Mouse (Mus musculus) bone marrow, adult 2 months (tissue): ENCODE data around the gene Slc24a1. TPM values are rescaled to one million over a fixed set of nuclear protein-coding genes. Genes with fewer than 3 reads are reported as not detected.

Experiments used
- H3K27ac ChIP-seq: fragments of 200-500 bp; 2 replicates; pipeline ENCODE4 v1.5.1; 2012; ENCODE audit warnings: low read depth, mild to moderate bottlenecking, control low read depth, inconsistent platforms, low read length; ENCODE audit not compliant: control insufficient read depth, poor library complexity, insufficient read depth
- H3K4me1 ChIP-seq: fragments of 200-500 bp; 2 replicates; pipeline ENCODE4 v1.6.1; 2011; ENCODE audit warnings: low read length; ENCODE audit not compliant: control insufficient read depth, insufficient read depth
- H3K4me3 ChIP-seq: fragments of 200-500 bp; replicated peaks from 2 replicates; pipeline ENCODE3; 2011; ENCODE audit warnings: mild to moderate bottlenecking, low read depth, low read length, control low read depth; ENCODE audit not compliant: control insufficient read depth
- CTCF ChIP-seq: fragments of 200-500 bp; IDR thresholded peaks from 2 replicates; pipeline ENCODE4 v1.5.1; 2011; ENCODE audit warnings: low read length, control low read depth; ENCODE audit not compliant: control insufficient read depth, insufficient read depth
- POLR2A ChIP-seq: fragments of 200-500 bp; IDR thresholded peaks from 2 replicates; pipeline ENCODE4 v1.6.1; 2011; ENCODE audit warnings: low read depth, mild to moderate bottlenecking, control low read depth, low read length, borderline replicate concordance; ENCODE audit not compliant: control insufficient read depth
- whole genome bisulfite sequencing: fragments of 180-500 bp; shearing (Covaris S2); methylation state at CpG from one replicate; pipeline ENCODE4 v1.1.7; 2018; 5-methylcytosine and 5-hydroxymethylcytosine counted together
- polyA plus RNA-seq: library from polyadenylated mRNA; stranded (reverse); fragments of >200 nt; gene quantifications from 2 replicates; pipeline ENCODE4 v1.2.4, GENCODE M21; 2011; ENCODE audit warnings: low replicate concordance; ENCODE audit not compliant: missing spikeins, insufficient read depth, insufficient read length

Gene Slc24a1
- polyA plus RNA-seq, 1 experiment = not detected

DNA sequence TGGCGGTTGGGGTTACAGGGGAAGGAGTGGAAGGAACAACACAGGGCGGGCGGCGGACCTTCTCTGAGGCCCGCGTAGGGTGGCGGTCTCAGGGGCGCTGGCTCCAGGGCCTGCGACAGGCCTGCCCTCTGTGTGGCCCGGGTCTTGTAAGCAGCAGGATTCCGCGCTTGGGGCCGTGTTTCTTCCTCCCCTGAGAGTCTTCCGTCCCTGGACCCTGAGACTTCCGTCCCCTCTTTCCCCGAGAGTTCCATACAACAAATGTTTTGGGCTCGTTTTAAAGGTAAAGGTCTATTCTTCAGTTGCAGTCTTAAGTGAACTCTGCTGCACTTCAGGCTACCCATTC lies 9.5 kb upstream of the Slc24a1 start:
- Histone ChIP-seq H3K27ac (peak overlapping the region; percentile 77), H3K4me1 (no peaks in the 10 kb centered on the region), H3K4me3 (peak overlapping the region; percentile 75)
- WGBS = under 1% methylated on average over 17 of the region's 17 CpGs
- TF ChIP-seq POLR2A = no peak
- TF ChIP-seq CTCF = no peak

DNA sequence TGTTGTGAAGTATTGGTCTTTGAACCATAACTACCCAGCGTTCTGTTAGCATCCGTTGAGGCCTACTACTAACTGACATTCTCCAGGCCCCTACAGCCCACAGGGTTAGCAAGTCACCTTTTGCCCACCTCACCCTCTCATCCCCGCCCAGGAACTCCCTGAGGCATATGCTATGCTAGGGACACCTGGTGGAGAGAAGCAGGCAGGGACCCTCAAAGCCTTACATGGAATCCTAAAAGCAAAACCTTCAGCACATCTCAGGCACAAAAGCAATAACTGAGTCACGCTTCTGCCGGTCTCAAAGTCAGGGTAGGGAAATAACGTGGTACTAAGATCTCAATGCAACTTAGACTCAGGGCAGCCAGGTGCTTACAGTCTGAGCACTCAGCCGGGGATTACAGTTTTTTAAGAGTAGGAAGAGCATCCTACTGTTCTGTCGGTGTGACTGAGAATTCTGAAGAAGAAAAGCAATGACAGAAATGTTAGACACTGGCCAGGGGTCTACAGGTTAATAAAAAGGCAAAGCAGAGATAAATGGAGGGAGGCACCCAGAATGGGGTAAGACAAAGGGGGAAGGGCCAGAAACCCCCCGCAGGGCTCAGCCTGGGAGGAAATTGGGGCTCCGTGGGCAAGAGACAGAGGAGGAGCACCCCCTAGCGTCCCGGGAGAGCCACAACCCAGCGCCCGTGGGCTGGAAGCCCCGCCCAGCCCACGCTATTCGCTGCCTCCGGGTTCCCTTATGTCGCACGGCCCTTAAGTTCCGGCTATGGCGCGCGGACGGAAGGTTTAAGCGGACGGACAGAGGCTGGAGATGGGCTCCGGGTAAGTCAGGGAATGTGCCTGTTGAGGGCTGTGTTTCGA lies 8.9 kb upstream of the Slc24a1 start, which contains the start of gene Ints14:
TSS of gene Ints14 (plus strand) at position 789 of the 861 bp plus-strand sequence.
- TF ChIP-seq POLR2A (peak; percentile 93; the same call in 1 of the 2 replicates), CTCF (peak; percentile 78)
- H3K4me1 ChIP-seq = no peaks in the 10 kb centered on the region
- peak within 1 kb of the TSS; percentile 77 for H3K27ac ChIP-seq
- peak within 1 kb of the TSS; percentile 75 for H3K4me3 ChIP-seq
- WGBS = 12% methylated on average over 29 of the region's 29 CpGs

DNA sequence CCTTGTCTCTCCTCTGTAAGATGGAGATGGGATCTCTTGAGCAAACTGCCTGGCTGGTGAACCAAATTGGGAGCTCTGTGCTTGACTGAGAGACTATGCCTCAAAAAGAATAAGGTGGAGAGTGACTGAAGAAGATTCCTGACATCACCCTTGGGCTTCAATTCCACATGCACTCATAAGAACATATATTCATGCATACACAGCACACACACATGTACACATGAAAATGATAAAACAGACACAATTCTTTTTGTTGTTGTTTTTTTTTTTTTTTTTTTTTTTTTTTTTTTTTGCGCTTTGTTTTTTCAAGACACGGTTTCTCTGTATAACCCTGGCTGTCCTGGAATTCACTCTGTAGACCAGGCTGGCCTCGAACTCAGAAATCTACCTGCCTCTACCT lies 5.9 kb upstream of the Slc24a1 start:
- H3K27ac ChIP-seq = no peak overlapping the region
- 81% methylated on average over 3 of the region's 3 CpGs for WGBS
- no peak for TF ChIP-seq POLR2A
- TF ChIP-seq CTCF = no peak
- no peaks in the 10 kb centered on the region for H3K4me1 ChIP-seq
- H3K4me3 ChIP-seq = no peak overlapping the region

DNA sequence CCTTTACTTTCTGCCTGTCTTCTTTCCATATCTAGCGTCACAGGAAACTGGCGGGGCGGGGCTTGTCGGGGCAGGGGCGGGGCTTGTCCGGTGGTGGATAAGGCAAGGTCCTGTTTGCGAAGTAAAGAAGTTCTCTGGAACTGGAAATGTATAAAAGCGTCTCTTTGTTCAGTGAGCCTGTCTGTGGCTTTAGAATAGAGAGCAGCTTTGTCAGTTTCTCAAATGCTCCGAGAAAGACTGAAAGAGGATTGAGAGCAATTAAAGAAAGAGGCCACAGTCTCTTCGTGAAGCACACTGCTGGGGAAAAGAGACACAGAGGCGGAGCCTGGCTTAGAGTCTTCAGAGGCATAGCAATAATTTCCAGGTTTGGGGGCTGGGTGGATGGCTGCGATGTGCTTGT lies 4.9 kb upstream of the Slc24a1 start:
- H3K4me1 ChIP-seq = no peaks in the 10 kb centered on the region
- 6% methylated on average over 12 of the region's 12 CpGs for WGBS
- TF ChIP-seq POLR2A (no peak), CTCF (no peak)
- H3K27ac ChIP-seq = no peak overlapping the region
- H3K4me3 ChIP-seq = no peak overlapping the region

DNA sequence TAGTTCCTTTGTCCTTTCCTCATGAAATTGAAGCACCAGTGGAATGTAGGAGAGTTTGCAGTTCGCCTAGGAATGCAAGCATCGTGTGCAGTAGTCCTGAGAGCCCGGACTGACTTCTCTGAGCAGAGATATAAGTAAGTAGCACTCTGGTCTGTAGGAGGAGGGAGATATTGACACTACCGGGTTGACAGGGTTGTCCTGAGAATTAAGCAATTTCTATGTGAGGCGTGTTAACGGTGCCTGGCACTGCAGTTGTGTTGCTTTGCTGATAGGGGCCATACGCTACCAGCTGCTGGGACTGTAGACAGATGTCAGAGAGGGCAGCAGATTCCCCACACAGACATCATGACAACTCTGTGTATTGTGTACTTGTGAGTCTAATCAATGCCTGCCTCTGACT lies 1.8 kb upstream of the Slc24a1 start:
- no peak overlapping the region for H3K4me3 ChIP-seq
- 63% methylated on average over 7 of the region's 7 CpGs for whole genome bisulfite sequencing
- no peaks in the 10 kb centered on the region for H3K4me1 ChIP-seq
- H3K27ac ChIP-seq = no peak overlapping the region
- TF ChIP-seq CTCF = no peak
- TF ChIP-seq POLR2A = no peak

DNA sequence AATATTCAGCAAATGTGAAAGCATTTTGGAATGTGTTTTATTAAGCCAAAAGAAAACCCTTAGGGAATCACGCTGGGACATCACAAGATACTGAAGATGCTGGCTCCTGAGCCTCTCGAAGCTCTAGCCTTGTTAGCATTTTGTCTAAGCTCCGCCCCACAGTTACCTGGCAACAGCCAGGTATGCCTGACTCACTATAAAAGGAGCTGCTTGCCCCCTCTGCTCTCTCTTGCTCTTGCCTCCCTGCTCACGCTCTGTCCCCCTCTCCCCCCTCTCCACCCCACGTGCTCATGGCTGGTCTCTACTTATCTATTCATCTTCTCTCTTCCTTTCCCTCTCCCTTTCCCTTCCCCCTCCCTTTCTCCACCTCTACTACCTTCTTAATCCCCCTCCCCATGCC lies 648 bp upstream of the Slc24a1 start:
- H3K4me3 ChIP-seq = no peak overlapping the region
- TF ChIP-seq CTCF (no peak), POLR2A (no peak)
- no peak overlapping the region for H3K27ac ChIP-seq
- WGBS = 47% methylated on average over 5 of the region's 5 CpGs
- no peaks in the 10 kb centered on the region for H3K4me1 ChIP-seq

DNA sequence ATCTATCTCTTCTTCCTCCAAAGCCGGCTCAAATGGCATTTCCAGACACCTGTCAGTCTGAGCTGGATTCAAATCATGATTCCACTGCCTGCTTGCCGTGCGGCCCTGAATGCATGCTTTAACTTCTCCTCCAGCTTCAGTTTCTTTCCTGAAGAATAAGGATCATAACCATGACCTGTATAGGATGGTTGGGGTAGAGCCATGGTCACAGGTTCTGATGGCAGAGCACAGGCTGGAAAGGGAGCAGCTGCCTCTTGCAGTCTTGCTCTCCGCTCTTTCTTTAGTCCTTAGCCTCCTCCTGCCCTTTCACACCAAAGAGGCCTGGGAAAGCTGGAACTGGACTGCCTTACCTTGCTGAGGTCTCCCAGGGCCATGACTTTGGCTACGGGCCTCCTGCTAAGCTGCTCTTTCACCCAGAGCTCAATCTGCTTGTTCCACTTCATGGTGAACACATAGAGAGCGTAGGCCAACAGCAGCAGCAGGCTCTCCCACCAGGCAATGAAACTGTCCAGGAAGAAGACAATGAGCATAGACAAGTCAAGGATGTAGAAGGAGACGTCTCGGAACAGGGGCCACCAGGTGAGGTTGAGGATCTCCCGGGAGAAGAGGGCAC lies 3.8 kb downstream of the Slc24a1 start:
- no peak overlapping the region for H3K4me3 ChIP-seq
- H3K4me1 ChIP-seq = no peaks in the 10 kb centered on the region
- no peak for TF ChIP-seq POLR2A
- no peak for TF ChIP-seq CTCF
- 80% methylated on average over 9 of the region's 9 CpGs for WGBS
- no peak overlapping the region for H3K27ac ChIP-seq

DNA sequence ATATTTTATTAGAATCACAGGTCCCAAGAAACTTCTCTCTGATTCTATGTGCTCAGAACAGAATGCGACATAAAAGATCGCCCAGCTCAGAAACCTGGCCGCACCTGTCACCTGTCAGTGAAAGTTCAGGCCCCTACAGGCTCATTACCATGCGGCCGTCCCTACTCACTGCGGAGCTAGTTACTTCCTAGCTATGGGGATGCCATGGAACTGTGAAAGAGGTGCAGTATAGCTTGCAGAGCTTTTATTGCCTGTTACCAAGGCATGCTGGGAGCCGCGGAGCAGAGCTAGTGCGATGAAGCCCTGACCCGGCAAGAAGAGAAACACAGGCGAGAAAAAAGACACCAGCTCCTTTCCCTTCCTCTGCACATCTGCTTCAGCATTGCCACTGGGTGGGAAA lies 7.4 kb downstream of the Slc24a1 start:
- H3K4me1 ChIP-seq = no peaks in the 10 kb centered on the region
- TF ChIP-seq CTCF = no peak
- no peak for TF ChIP-seq POLR2A
- H3K27ac ChIP-seq = no peak overlapping the region
- 77% methylated on average over 11 of the region's 11 CpGs for WGBS
- H3K4me3 ChIP-seq = no peak overlapping the region

DNA sequence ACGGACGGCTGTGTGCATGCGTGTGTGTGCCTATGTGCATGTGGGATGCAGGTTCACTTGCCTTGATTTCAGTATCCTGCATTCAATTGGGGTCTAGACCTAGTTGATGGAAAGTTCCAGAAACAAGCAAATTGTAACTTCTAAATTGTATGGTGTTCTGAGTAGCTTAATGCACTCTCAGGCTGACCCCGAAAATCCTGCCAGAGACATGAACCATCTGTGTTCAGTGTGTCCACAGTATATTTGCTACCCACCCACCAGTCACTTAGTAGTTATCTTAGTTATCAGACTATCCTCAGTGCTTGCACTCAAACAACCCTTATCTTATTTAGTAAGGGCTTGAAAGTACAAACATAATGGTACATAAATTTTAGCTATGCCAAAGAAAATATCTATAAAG lies 9.8 kb downstream of the Slc24a1 start:
- Histone ChIP-seq H3K4me3 (no peak overlapping the region), H3K4me1 (no peaks in the 10 kb centered on the region; the same call in 1 of the 2 replicates), H3K27ac (no peak overlapping the region)
- no peak for TF ChIP-seq POLR2A
- no peak for TF ChIP-seq CTCF
- WGBS = 87% methylated on average over 4 of the region's 4 CpGs
